9 mouse cellular contexts compared by ENCODE assay signal in the genomic region with DNA sequence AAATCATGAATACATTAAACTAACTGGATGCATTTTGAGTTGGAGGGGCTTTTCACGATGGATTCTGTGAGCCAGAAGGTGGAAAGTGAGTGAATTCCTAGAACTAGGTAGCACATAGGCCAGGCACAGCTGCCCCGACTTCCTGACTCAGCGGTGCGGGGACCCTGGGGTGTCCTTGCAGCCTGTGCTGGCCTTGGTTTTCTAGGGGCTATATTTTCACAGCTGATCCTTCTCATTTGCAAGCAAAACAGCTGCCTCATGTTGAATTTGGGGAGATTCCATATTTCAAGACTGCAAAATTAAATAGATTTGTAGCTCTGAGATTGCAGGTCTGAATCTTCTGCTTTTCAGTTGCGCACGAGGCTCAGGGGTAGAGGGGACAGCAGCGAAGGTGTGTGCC.
DNase-seq lines count a peak whose midpoint lies in the region; ATAC-seq and TF ChIP-seq lines count a peak whose summit lies in the region.
"Had no signal": no experiment of that assay in that cellular context is flagged by ENCODE, and none has a peak within 500 bp of the region (broad histone marks: within the 10 kb centered on the region; RNA-seq: fewer than 3 reads in every experiment).

No protein-coding gene starts in this region.

- peak; percentile 35 for DNase-seq in adrenal gland, postnatal 10 days
- no peak for DNase-seq in adrenal gland, adult 18-20 months (ENCODE audit: low spot score in 2 of 2)
- no peak for DNase-seq in hindbrain, embryonic 10.5 days (ENCODE audit: low spot score)
- DNase-seq in lung, postnatal 10 days = no peak
- DNase-seq in limb, embryonic 14.5 days (ENCODE audit: low spot score) = peak; percentile 26
- DNase-seq in gastrocnemius, postnatal 14 days = no peak

- TF ChIP-seq POLR2A in limb, embryonic 14.5 days (IDR thresholded peaks at IDR 0.05; ENCODE audit: borderline replicate concordance, extremely low read depth, insufficient read depth, insufficient read length) = no peak

- no peak overlapping the region for H3K4me3 ChIP-seq in hindbrain, embryonic 10.5 days
- H3K4me3 ChIP-seq in hindbrain, embryonic 16.5 days (ENCODE audit: low read length) = no peak overlapping the region
- H3K4me3 ChIP-seq in lung, embryonic 15.5 days = no peak overlapping the region
- no peak overlapping the region for H3K4me3 ChIP-seq in limb, embryonic 14.5 days (replicated peaks; ENCODE audit: low read length)
- H3K4me3 ChIP-seq: myocyte had no signal

- H3K4me2 ChIP-seq in hindbrain, embryonic 16.5 days (ENCODE audit: low read length) = no peak overlapping the region
- no peak overlapping the region for H3K4me2 ChIP-seq in lung, embryonic 15.5 days
- H3K4me2 ChIP-seq in limb, embryonic 14.5 days (replicated peaks; ENCODE audit: low read depth, low read length, severe bottlenecking) = no peak overlapping the region

- H3K9me3 ChIP-seq in hindbrain, embryonic 10.5 days = no peaks in the 10 kb centered on the region
- no peaks in the 10 kb centered on the region for H3K9me3 ChIP-seq in hindbrain, embryonic 16.5 days (ENCODE audit: control insufficient read depth, low read length)
- no peaks in the 10 kb centered on the region for H3K9me3 ChIP-seq in lung, embryonic 15.5 days
- no peaks in the 10 kb centered on the region for H3K9me3 ChIP-seq in limb, embryonic 14.5 days (ENCODE audit: control insufficient read depth, low read length)

- no peaks in the 10 kb centered on the region for H3K27me3 ChIP-seq in hindbrain, embryonic 10.5 days (ENCODE audit: insufficient read depth, poor library complexity, severe bottlenecking)
- no peaks in the 10 kb centered on the region for H3K27me3 ChIP-seq in hindbrain, embryonic 16.5 days (replicated peaks; ENCODE audit: control insufficient read depth, insufficient read depth, low read length)
- no peaks in the 10 kb centered on the region for H3K27me3 ChIP-seq in lung, embryonic 15.5 days
- no peaks in the 10 kb centered on the region for H3K27me3 ChIP-seq in limb, embryonic 14.5 days (ENCODE audit: control insufficient read depth, insufficient read depth, low read length)

- 0 out of 2 replicates have a peak overlapping the region, but pooled peaks have one; percentile 24 for H3K27ac ChIP-seq in hindbrain, embryonic 10.5 days
- no peak overlapping the region for H3K27ac ChIP-seq in hindbrain, embryonic 16.5 days (ENCODE audit: low read depth, low read length)
- H3K27ac ChIP-seq in lung, embryonic 15.5 days = peak overlapping the region; percentile 86
- H3K27ac ChIP-seq in limb, embryonic 14.5 days (replicated peaks; ENCODE audit: low read depth, low read length) = 0 out of 2 replicates have a peak overlapping the region, but pooled peaks have one; percentile 44

- intact Hi-C loops in gastrocnemius, postnatal 14 days (cut with DNase I; ENCODE audit: low total_unique reads) = no loop called here

- 81% methylated on average over 7 of the region's 7 CpGs for WGBS in hindbrain, embryonic 10.5 days
- 70% methylated on average over 7 of the region's 7 CpGs for WGBS in hindbrain, embryonic 16.5 days
- 51% methylated on average over 7 of the region's 7 CpGs for WGBS in lung, embryonic 15.5 days
- whole genome bisulfite sequencing in limb, embryonic 14.5 days = 54% methylated on average over 7 of the region's 7 CpGs

- no peaks in the 10 kb centered on the region for H3K36me3 ChIP-seq in hindbrain, embryonic 10.5 days
- no peaks in the 10 kb centered on the region for H3K36me3 ChIP-seq in hindbrain, embryonic 16.5 days (ENCODE audit: control insufficient read depth, insufficient read depth, low read length)
- H3K36me3 ChIP-seq in lung, embryonic 15.5 days = no peaks in the 10 kb centered on the region
- no peaks in the 10 kb centered on the region for H3K36me3 ChIP-seq in limb, embryonic 14.5 days (ENCODE audit: control insufficient read depth, insufficient read depth, low read length)

- ATAC-seq in hindbrain, embryonic 16.5 days = no peak
- no peak for ATAC-seq in lung, embryonic 15.5 days (ENCODE audit: borderline replicate concordance, extremely low read depth, low FRiP score, low TSS enrichment)
- 0 out of 2 replicates have a peak, but pooled peaks have one; percentile 32 for ATAC-seq in limb, embryonic 14.5 days (ENCODE audit: low FRiP score, low read depth)

- H3K9ac ChIP-seq in hindbrain, embryonic 16.5 days (ENCODE audit: low read depth, low read length) = no peak overlapping the region
- no peak overlapping the region for H3K9ac ChIP-seq in lung, embryonic 15.5 days
- no peak overlapping the region for H3K9ac ChIP-seq in limb, embryonic 14.5 days (ENCODE audit: low read depth, low read length, severe bottlenecking)

- H3K4me1 ChIP-seq in hindbrain, embryonic 10.5 days (replicated peaks) = peaks cover 45% of the 10 kb centered on the region
- peaks cover 6% of the 10 kb centered on the region for H3K4me1 ChIP-seq in hindbrain, embryonic 16.5 days (ENCODE audit: control insufficient read depth, insufficient read depth, low read depth, low read length)
- H3K4me1 ChIP-seq in lung, embryonic 15.5 days = peaks cover 28% of the 10 kb centered on the region
- peaks cover 36% of the 10 kb centered on the region for H3K4me1 ChIP-seq in limb, embryonic 14.5 days (ENCODE audit: control insufficient read depth, insufficient read depth, low read length)

Comparison
In these comparisons a context has a peak if more than half of its experiments do, and no peak if none do; other contexts are left out.
1. DNase-seq: peak in adrenal gland, postnatal 10 days (single experiment) and limb, embryonic 14.5 days (single experiment); none in adrenal gland, adult 18-20 months (0 of 2), hindbrain, embryonic 10.5 days (single experiment), lung, postnatal 10 days (single experiment) and gastrocnemius, postnatal 14 days (single experiment).